Mouse (Mus musculus) hindbrain, postnatal 0 days (tissue): Measurements from ENCODE around the gene Nt5e. TPM values are rescaled to one million over a fixed set of nuclear protein-coding genes. Genes with fewer than 3 reads are reported as not detected.

Experiments used
- ATAC-seq: fragments of 200-750 bp; cut with Nextera tagmentation; 2 replicates; pipeline ENCODE4 v1.8.0; 2017; ENCODE audit warnings: mild to moderate bottlenecking, moderate TSS enrichment, moderate library complexity
- DNase-seq: peaks from one replicate; pipeline ENCODE4 v3.0.0-alpha.2; 2015; ENCODE audit warnings: low spot score
- H3K27ac ChIP-seq: fragments of 300-500 bp; sonication (generic); 2 replicates; pipeline ENCODE4 v1.5.1; 2014; ENCODE audit warnings: mild to moderate bottlenecking
- H3K27me3 ChIP-seq: fragments of 300-500 bp; sonication (generic); 2 replicates; pipeline ENCODE4 v1.6.1; 2014; ENCODE audit warnings: low read length, mixed read lengths; ENCODE audit not compliant: insufficient read depth
- H3K36me3 ChIP-seq: fragments of 300-500 bp; sonication (generic); 2 replicates; pipeline ENCODE4 v1.6.1; 2014; ENCODE audit warnings: low read length, mixed read lengths; ENCODE audit not compliant: insufficient read depth
- H3K4me1 ChIP-seq: fragments of 300-500 bp; sonication (generic); 2 replicates; pipeline ENCODE4 v1.6.1; 2014; ENCODE audit warnings: antibody characterized with exemption, low read length, mixed read lengths; ENCODE audit not compliant: insufficient read depth
- H3K4me2 ChIP-seq: fragments of 300-500 bp; sonication (generic); 2 replicates; pipeline ENCODE4 v1.6.1; 2014; ENCODE audit warnings: low read depth, mild to moderate bottlenecking, low read length, moderate library complexity, mixed read lengths
- H3K4me3 ChIP-seq: fragments of 300-500 bp; sonication (generic); 2 replicates; pipeline ENCODE4 v1.5.1; 2014; ENCODE audit warnings: low read length
- H3K9ac ChIP-seq: fragments of 300-500 bp; sonication (generic); replicated peaks from 2 replicates; pipeline ENCODE4 v1.6.1; 2014; ENCODE audit warnings: mild to moderate bottlenecking, low read length, moderate library complexity, mixed read lengths
- H3K9me3 ChIP-seq: fragments of 300-500 bp; sonication (generic); 2 replicates; pipeline ENCODE4 v1.6.1; 2016; ENCODE audit warnings: low read length, mixed read lengths
- CTCF ChIP-seq: IDR thresholded peaks from 2 replicates; pipeline ENCODE4 v1.5.1; 2016; ENCODE audit warnings: antibody characterized with exemption, control low read depth, low read depth
- WGBS: fragments of 180-500 bp; shearing (Covaris S2); extraction: QIAGEN DNeasy Blood & Tissue Kit; methylation state at CpG from one replicate; pipeline ENCODE4 v1.1.7; 2014; 5-methylcytosine and 5-hydroxymethylcytosine counted together
- polyA plus RNA-seq: library from polyadenylated mRNA; unstranded; fragments of >200 nt; fragmentation: Nextera tagmentation; extraction: Ambion mirVana; gene quantifications from 2 replicates; pipeline ENCODE4 v1.2.1, GENCODE M21; 2015
- total RNA-seq: library from RNA; depleted of rRNA; stranded (reverse); fragments of >200 nt; gene quantifications from 2 replicates; pipeline ENCODE4 v1.2.3, GENCODE M21; 2014; rRNA removed

The Nt5e gene
- total and polyA plus RNA-seq, 2 experiments from 2014 or later, result 2.4 to 2.5 TPM

GRCm38 (mm10) chr9:88404088-88404487, 77.1 kb downstream of the Nt5e start:
- no peak overlapping the region for H3K27ac ChIP-seq
- H3K4me3 ChIP-seq, result no peak overlapping the region
- no peak overlapping the region for H3K4me2 ChIP-seq
- ATAC-seq (0 out of 2 replicates have a peak, but pooled peaks have one; percentile 59), DNase-seq (peak; percentile 41)
- H3K36me3 ChIP-seq, result peaks cover 16% of the 10 kb centered on the region; the same call in 1 of the 2 replicates
- 59% methylated on average over 10 of the region's 10 CpGs for WGBS
- H3K4me1 ChIP-seq, result no peaks in the 10 kb centered on the region
- H3K27me3 ChIP-seq, result no peaks in the 10 kb centered on the region
- no peak for TF ChIP-seq CTCF
- H3K9ac ChIP-seq, result no peak overlapping the region
- no peaks in the 10 kb centered on the region for H3K9me3 ChIP-seq

DNA sequence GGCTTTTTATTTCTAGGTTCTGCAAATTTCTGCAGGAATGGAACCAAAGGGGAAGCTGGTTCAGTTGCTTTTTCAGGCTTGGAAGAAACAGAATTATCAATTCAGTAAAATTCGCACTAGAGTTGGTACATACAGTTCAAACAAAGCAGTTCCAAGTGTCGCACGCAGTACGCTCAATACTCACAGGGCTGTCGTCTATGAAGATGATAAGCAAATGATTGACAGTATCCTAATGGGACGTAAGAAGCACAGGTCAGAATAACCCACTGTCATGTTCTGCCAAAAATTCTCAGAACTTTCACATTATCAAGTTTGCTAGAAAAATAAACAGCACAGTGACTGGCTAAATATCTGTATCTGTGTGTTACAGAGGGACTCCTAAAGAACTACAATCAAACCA, 77.5 kb downstream of the Nt5e start:
- no peak overlapping the region for H3K4me3 ChIP-seq
- no peak for TF ChIP-seq CTCF
- H3K27me3 ChIP-seq, result no peaks in the 10 kb centered on the region
- WGBS, result 77% methylated on average over 6 of the region's 6 CpGs
- no peak for ATAC-seq
- no peak overlapping the region for H3K4me2 ChIP-seq
- no peaks in the 10 kb centered on the region for H3K4me1 ChIP-seq
- no peak overlapping the region for H3K9ac ChIP-seq
- no peaks in the 10 kb centered on the region for H3K9me3 ChIP-seq
- no peak for DNase-seq
- H3K27ac ChIP-seq, result no peak overlapping the region
- peaks cover 19% of the 10 kb centered on the region; the same call in 1 of the 2 replicates for H3K36me3 ChIP-seq

DNA sequence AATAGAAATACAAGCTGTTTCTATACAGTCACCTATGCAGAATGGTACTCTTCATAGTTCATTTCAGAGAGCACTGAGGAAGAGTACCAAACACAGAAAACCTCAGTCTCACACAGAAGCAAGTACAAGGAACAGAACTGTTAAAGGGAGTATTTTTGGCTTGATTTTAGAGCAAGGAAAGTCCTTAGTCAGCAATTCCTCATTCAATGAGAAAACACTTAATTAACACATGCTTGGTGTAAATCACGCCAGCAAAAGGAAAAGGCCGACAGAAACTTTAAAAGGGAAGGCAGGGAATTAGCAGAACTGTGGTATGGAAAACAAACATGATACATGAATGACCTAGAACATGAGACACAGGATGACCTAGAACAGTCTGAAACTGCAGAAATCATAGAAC, 83.0 kb downstream of the Nt5e start:
- no peak overlapping the region for H3K4me3 ChIP-seq
- DNase-seq (no peak), ATAC-seq (no peak)
- no peak overlapping the region for H3K4me2 ChIP-seq
- H3K27me3 ChIP-seq, result no peaks in the 10 kb centered on the region
- no peaks in the 10 kb centered on the region for H3K4me1 ChIP-seq
- TF ChIP-seq CTCF, result no peak
- no peak overlapping the region for H3K27ac ChIP-seq
- peaks cover 19% of the 10 kb centered on the region; the same call in 1 of the 2 replicates for H3K36me3 ChIP-seq
- 75% methylated on average over 2 of the region's 2 CpGs for WGBS
- H3K9me3 ChIP-seq, result no peaks in the 10 kb centered on the region
- H3K9ac ChIP-seq, result no peak overlapping the region

DNA sequence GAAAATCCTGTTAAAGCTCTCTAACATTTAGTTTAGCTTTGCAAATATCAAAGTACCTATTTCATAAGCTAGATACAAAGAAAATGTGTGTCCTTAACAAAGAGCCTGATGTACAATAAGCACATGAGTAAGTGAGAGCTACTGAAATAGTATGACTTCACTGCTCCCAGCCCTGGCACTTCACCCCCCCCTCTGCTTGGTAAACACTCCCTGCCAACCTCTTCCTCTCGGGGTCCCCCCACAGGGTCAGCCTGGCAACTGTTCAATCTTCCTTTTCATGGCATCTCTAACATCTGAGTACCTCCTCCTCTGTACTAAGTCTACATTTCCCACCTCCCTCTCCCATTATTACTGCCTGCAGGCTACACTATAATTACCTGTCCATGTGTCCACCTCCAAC, 89.8 kb downstream of the Nt5e start:
- no peak overlapping the region for H3K4me3 ChIP-seq
- DNase-seq (no peak), ATAC-seq (no peak)
- WGBS, result 43% methylated on average over 1 of the region's 1 CpGs
- no peaks in the 10 kb centered on the region for H3K9me3 ChIP-seq
- H3K27ac ChIP-seq, result no peak overlapping the region
- no peak overlapping the region for H3K9ac ChIP-seq
- H3K4me1 ChIP-seq, result no peaks in the 10 kb centered on the region
- no peak overlapping the region for H3K4me2 ChIP-seq
- TF ChIP-seq CTCF, result no peak
- peaks cover 12% of the 10 kb centered on the region for H3K36me3 ChIP-seq
- no peaks in the 10 kb centered on the region for H3K27me3 ChIP-seq

Other genes with a start within 250 kb of the Nt5e start
- 23.3 and 25.0 TPM in 2 replicates for gene Snx14, start 111.8 kb downstream of the Nt5e start, total RNA-seq
- gene Snx14, start 111.8 kb downstream of the Nt5e start, polyA plus RNA-seq, result 28.6 and 33.2 TPM in 2 replicates
- 0.47 and 0.63 TPM in 2 replicates for gene Gm20537, start 129.4 kb downstream of the Nt5e start, total RNA-seq
- gene Gm20537, start 129.4 kb downstream of the Nt5e start, polyA plus RNA-seq, result not detected in 2 replicates
- 55.0 and 59.5 TPM in 2 replicates for gene Syncrip, start 155.4 kb downstream of the Nt5e start, total RNA-seq
- 70.0 and 72.4 TPM in 2 replicates for gene Syncrip, start 155.4 kb downstream of the Nt5e start, polyA plus RNA-seq
- gene Zfp949, start 220.8 kb downstream of the Nt5e start, total RNA-seq, result 15.6 and 17.7 TPM in 2 replicates
- gene Zfp949, start 220.8 kb downstream of the Nt5e start, polyA plus RNA-seq, result 15.9 and 16.9 TPM in 2 replicates